Mouse (Mus musculus): ENCODE measurements around the gene Mrvi1. TPM values are rescaled to one million over a fixed set of nuclear protein-coding genes. Genes with fewer than 3 reads are reported as not detected.

Gene Mrvi1
- polyA plus RNA-seq, 1 experiment, result 6.4 TPM

- Histone ChIP-seq H3K4me1 (ENCODE audit: control insufficient read depth, insufficient read depth, low read length) (no peaks in the 10 kb centered on the region), H3K4me3 (ENCODE audit: insufficient read depth, low read length) (no peak overlapping the region), H3K27ac (ENCODE audit: insufficient read depth, low read length) (no peak overlapping the region)
- no peak for TF ChIP-seq POLR2A (IDR thresholded peaks at IDR 0.05; ENCODE audit: low read depth, low read length)
- no peak for TF ChIP-seq CTCF (IDR thresholded peaks at IDR 0.05; ENCODE audit: borderline replicate concordance, insufficient read depth, low read length)
These were observed 31.9 kb upstream of the Mrvi1 start for GRCm38 (mm10) chr7:111014039-111014605.

GRCm38 (mm10) chr7:111004136-111004840 is 22.0 kb upstream of the Mrvi1 start:
- TF ChIP-seq POLR2A (IDR thresholded peaks at IDR 0.05; ENCODE audit: low read depth, low read length) (no peak), CTCF (IDR thresholded peaks at IDR 0.05; ENCODE audit: borderline replicate concordance, insufficient read depth, low read length) (no peak)
- H3K27ac ChIP-seq (ENCODE audit: insufficient read depth, low read length), result no peak overlapping the region
- no peaks in the 10 kb centered on the region for H3K4me1 ChIP-seq (ENCODE audit: control insufficient read depth, insufficient read depth, low read length)
- H3K4me3 ChIP-seq (ENCODE audit: insufficient read depth, low read length), result no peak overlapping the region

GRCm38 (mm10) chr7:110998887-110999827 is 16.9 kb upstream of the Mrvi1 start:
- H3K4me3 ChIP-seq (ENCODE audit: insufficient read depth, low read length), result no peak overlapping the region
- no peak overlapping the region for H3K27ac ChIP-seq (ENCODE audit: insufficient read depth, low read length)
- no peaks in the 10 kb centered on the region for H3K4me1 ChIP-seq (ENCODE audit: control insufficient read depth, insufficient read depth, low read length)
- TF ChIP-seq CTCF (IDR thresholded peaks at IDR 0.05; ENCODE audit: borderline replicate concordance, insufficient read depth, low read length), result no peak
- no peak for TF ChIP-seq POLR2A (IDR thresholded peaks at IDR 0.05; ENCODE audit: low read depth, low read length)

GRCm38 (mm10) chr7:110991221-110991494 is 8.9 kb upstream of the Mrvi1 start:
- TF ChIP-seq CTCF (IDR thresholded peaks at IDR 0.05; ENCODE audit: borderline replicate concordance, insufficient read depth, low read length) (no peak), POLR2A (IDR thresholded peaks at IDR 0.05; ENCODE audit: low read depth, low read length) (no peak)
- Histone ChIP-seq H3K27ac (ENCODE audit: insufficient read depth, low read length) (no peak overlapping the region), H3K4me3 (ENCODE audit: insufficient read depth, low read length) (no peak overlapping the region), H3K4me1 (ENCODE audit: control insufficient read depth, insufficient read depth, low read length) (no peaks in the 10 kb centered on the region; the same call in none of the 2 replicates)

- Histone ChIP-seq H3K4me3 (ENCODE audit: insufficient read depth, low read length) (no peak overlapping the region), H3K4me1 (ENCODE audit: control insufficient read depth, insufficient read depth, low read length) (no peaks in the 10 kb centered on the region; the same call in none of the 2 replicates), H3K27ac (ENCODE audit: insufficient read depth, low read length) (no peak overlapping the region)
- TF ChIP-seq POLR2A (IDR thresholded peaks at IDR 0.05; ENCODE audit: low read depth, low read length), result no peak
- no peak for TF ChIP-seq CTCF (IDR thresholded peaks at IDR 0.05; ENCODE audit: borderline replicate concordance, insufficient read depth, low read length)
These were observed 8.3 kb upstream of the Mrvi1 start for GRCm38 (mm10) chr7:110990356-110991220.

- no peak overlapping the region for H3K27ac ChIP-seq (ENCODE audit: insufficient read depth, low read length)
- no peaks in the 10 kb centered on the region; the same call in none of the 2 replicates for H3K4me1 ChIP-seq (ENCODE audit: control insufficient read depth, insufficient read depth, low read length)
- TF ChIP-seq CTCF (IDR thresholded peaks at IDR 0.05; ENCODE audit: borderline replicate concordance, insufficient read depth, low read length) (no peak), POLR2A (IDR thresholded peaks at IDR 0.05; ENCODE audit: low read depth, low read length) (no peak)
- H3K4me3 ChIP-seq (ENCODE audit: insufficient read depth, low read length), result no peak overlapping the region
These were observed 7.1 kb upstream of the Mrvi1 start for GRCm38 (mm10) chr7:110989286-110989879.

- TF ChIP-seq CTCF (IDR thresholded peaks at IDR 0.05; ENCODE audit: borderline replicate concordance, insufficient read depth, low read length), result no peak
- TF ChIP-seq POLR2A (IDR thresholded peaks at IDR 0.05; ENCODE audit: low read depth, low read length), result no peak
- Histone ChIP-seq H3K4me1 (ENCODE audit: control insufficient read depth, insufficient read depth, low read length) (no peaks in the 10 kb centered on the region; the same call in none of the 2 replicates), H3K4me3 (ENCODE audit: insufficient read depth, low read length) (no peak overlapping the region), H3K27ac (ENCODE audit: insufficient read depth, low read length) (no peak overlapping the region)
These were observed 5.8 kb upstream of the Mrvi1 start for GRCm38 (mm10) chr7:110988081-110988480.

- no peak overlapping the region for H3K27ac ChIP-seq (ENCODE audit: insufficient read depth, low read length)
- no peak overlapping the region for H3K4me3 ChIP-seq (ENCODE audit: insufficient read depth, low read length)
- H3K4me1 ChIP-seq (ENCODE audit: control insufficient read depth, insufficient read depth, low read length), result no peaks in the 10 kb centered on the region; the same call in none of the 2 replicates
- no peak for TF ChIP-seq CTCF (IDR thresholded peaks at IDR 0.05; ENCODE audit: borderline replicate concordance, insufficient read depth, low read length)
- TF ChIP-seq POLR2A (IDR thresholded peaks at IDR 0.05; ENCODE audit: low read depth, low read length), result no peak
These were observed 3.5 kb upstream of the Mrvi1 start for GRCm38 (mm10) chr7:110985581-110986265.

All from embryonic fibroblast, embryonic 13.5 days (primary cell).